Mouse (Mus musculus) spleen, adult 2 months (tissue): ENCODE results near the gene Ak5.

Source experiments
- CTCF ChIP-seq: fragments of 200-500 bp; IDR thresholded peaks from 2 replicates; pipeline ENCODE4 v1.5.1; 2011; ENCODE audit warnings: mild to moderate bottlenecking, inconsistent platforms; ENCODE audit not compliant: insufficient read depth, insufficient read length, insufficient replicate concordance; ENCODE audit errors: extremely low read depth
- POLR2A ChIP-seq: fragments of 200-500 bp; IDR thresholded peaks from 2 replicates; pipeline ENCODE4 v1.6.1; 2011; ENCODE audit warnings: low read depth, low read length, inconsistent platforms

- TF ChIP-seq CTCF (no peak), POLR2A (no peak)
Measured at GRCm38 (mm10) chr3:152469423-152470200, 198.5 kb downstream of the Ak5 start.
